Mouse (Mus musculus): ENCODE results near the gene Steap4.
A peak's percentile ranks its signal among the peaks of the same experiment; 100 is the strongest.
"Not testable (repeated sequence)": the region's sequence is repeated elsewhere in the genome, so short reads cannot be mapped to it uniquely, and the experiment has no call there.

Gene Steap4

DNA sequence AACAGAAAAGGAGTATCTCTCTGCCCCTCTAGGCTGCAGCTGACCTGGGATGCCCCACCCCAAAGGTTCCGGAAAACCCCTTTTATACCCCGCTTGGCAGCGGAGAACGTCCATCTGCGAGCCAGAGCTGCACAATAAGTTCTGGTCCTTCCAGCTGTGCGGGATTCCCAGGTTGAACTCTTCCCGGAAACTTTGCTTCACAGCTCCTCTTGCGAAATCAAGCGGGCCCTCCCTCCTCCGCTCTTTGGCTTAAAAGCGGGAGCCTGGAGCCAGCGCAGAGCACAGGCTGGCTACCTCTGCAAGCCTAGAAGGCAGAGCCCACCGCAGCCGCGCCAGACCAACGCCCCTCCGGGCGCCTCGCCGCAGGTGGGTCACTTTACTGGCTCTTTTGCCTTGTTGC lies at the start of gene Steap4:
Gene Steap4, plus strand, starts transcription at position 282 of the 400 bp plus-strand sequence.
- DNase-seq (ENCODE audit: low spot score in 2 of 2), result no peak

DNA sequence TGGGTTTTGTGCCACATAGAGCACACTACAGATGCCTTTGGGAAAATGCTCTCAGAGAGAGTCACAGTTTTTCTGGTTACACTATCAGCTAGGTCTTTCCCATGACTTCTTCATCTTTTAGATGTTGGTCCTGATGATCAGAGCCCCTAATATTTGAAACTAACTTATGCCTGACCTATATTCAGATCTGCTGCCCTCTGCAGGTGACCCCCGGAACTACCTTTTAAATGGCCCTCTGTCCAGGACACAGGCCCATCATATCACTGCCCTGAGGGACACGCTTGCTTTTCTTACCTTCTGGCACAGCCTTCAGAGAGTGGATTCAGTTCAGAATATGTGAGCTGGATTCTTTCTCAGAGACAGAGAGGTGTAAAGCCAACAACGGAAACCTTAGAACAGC lies 48.3 kb upstream of the Steap4 start:
- DNase-seq (ENCODE audit: low spot score in 2 of 2), result peak in 1 of 2 experiments; percentile 22

DNA sequence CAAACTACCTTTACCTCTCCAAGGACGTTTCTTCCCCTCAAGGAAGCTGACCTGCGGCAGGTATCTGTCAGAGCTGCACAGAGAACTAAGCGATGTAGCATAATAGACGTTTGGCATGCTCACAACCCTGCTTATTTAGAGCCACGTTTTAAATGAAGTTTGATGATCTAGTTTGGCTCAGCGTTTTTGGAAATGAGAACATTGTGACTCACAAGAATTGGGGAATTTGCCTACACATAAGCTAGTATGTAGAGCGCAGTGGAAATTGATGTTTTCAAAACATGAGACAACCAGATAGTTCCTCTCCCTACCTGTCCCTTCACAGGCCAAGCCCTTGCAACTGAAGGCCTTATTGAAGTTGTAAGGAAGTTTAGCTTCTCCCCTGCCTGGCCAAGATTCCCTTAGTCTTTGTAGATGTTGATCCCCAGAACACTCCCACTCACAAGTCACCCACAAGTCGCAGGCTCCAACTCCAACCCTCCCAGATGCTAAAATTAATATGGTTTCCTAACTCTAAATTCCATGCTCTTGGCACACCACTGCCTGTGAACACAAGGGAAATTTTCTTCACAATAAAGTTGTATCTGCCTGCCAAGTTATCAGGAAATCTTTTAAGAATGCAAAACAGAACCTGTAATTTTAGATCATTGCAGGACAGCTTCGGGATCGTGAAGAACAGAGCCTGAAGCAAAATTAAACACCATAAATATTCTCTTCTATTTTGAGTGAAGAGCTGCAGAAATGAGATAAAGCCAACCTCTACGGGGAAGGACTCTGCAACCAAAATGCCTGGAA lies 42.6 kb upstream of the Steap4 start:
- DNase-seq (ENCODE audit: low spot score in 2 of 2), result no peak

DNA sequence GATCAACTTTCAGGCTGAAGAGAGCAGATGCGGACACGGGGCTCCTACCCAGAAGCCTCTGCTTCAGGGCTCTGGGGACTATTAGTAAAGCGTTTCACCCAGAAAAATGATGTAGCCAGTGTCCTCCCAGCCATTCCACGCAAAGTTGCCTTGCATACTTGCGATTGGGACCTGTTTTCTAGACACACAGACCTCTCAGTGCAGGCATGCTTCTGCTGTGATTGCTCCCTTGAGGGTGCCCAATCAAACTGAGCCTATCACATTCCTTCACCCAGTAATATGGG lies 42.0 kb upstream of the Steap4 start:
- no peak for DNase-seq (ENCODE audit: low spot score in 2 of 2)

DNA sequence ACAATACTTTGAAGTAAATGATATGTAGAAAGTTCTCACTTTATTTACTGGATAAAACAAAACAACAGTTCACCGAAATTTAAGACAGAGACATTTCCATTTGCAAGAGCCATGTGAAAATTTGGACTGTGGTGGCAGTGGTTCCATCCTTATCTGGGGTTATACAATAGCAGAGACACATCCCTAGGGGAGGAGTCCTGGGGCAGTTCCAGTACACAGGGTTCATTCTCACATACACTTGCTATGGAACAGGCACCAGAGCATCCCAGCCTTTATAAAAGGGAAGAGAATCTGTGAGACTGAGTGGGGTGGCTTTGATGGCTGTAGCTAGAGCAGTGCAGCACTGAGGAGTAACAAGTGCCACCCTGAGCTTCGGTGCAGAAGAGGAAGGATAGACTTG lies 40.6 kb upstream of the Steap4 start:
- no peak for DNase-seq (ENCODE audit: low spot score in 2 of 2)

DNA sequence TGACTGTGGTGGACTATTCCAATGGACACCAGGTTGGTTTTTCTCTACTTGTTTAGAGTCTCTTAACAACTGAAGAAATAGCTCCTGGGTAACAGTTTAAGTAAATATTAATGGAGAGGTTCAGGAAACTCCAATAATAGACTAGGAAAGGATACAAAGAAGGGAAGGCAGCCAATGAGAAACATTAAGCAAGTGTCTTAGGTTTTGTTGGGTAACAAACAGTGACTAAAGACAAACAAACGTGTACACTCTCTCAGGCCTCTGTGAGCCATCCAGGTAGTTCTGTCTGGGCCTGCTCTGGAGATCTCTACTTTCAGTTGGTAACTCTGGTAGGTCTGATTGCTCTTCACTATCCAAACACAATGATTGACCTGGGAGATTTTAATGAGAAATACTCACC lies 37.5 kb upstream of the Steap4 start:
- no peak for DNase-seq (ENCODE audit: low spot score in 2 of 2)

DNA sequence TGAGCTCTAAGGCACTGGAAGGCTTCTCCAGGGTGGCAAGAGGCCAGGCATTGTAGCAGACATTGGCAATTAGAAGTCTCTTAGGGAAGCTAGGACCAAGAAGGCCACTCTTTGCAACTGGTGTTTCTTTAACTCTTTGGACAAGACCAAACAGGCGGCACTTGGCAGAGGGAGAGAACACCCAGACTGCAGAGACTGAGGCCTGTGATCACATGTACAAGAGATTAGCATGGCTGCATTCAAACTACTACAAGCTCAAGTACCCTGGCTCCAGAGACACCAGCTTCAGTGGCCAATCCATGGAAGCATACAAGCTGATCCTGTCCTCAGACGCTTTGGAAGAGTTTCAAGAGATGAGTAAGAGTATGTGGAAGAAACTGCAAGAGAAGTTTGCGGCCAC lies 36.6 kb upstream of the Steap4 start:
- DNase-seq (ENCODE audit: low spot score in 2 of 2), result no peak

DNA sequence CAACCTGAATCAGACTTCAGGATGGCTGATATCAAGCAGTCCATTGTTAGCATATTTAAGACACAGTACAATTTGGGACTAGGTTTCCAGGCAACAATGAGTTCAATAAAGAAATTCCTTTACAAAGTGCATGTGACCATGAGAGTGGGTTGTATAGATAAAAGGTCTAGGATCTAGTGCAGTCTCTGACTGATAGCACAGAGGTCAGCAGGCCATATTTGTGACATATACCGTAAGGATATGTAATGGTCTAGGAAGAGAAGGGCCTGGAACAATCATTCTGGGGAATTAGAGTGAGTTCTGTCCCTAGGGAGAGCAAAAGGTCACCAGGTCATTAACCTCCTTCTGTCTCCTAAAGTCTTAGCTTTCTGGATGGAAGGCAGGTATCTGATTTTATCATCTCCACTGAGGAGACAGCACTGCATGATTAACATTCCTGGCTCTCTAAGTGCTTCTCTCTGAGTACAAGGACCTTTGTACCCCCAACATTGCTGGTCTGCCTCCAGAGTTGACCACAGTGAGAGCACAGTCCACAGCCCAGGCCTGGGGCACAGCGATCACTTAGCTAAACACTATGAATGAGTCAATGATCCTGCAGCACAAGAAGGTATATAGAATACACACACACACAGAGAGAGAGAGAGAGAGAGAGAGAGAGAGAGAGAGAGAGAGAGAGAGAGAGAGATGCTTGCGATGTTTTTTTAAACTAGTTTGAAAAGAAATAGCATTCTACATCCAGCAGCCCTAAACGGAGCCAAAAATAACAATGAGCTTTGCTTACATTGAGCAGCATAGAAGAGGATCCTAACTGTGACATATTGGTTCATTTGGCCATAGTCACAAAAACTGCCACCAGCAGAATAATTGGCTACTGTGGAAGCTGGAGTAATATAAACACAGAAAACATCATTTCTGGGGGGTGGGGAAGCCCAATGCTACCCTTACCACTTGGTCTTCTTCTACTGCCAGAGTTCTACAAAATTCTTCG lies 27.7 kb upstream of the Steap4 start:
- no peak for DNase-seq (ENCODE audit: low spot score in 2 of 2)

DNA sequence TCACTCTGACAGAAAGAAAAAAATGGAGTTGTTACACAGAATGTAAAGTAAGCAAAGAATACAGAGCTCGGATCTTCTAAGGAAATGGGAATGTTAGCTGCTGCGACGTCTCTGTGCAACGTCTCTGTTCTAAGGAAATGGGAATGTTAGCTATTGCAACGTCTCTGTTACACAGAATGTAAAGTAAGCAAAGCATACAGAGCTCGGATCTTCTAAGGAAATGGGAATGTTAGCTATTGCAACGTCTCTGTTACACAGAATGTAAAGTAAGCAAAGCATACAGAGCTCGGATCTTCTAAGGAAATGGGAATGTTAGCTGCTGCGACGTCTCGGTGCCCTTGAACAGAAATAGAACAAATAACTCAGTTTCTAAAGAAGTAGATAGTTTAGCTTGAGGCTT lies 26.8 kb upstream of the Steap4 start:
- DNase-seq (ENCODE audit: low spot score in 2 of 2), result not testable (repeated sequence)

DNA sequence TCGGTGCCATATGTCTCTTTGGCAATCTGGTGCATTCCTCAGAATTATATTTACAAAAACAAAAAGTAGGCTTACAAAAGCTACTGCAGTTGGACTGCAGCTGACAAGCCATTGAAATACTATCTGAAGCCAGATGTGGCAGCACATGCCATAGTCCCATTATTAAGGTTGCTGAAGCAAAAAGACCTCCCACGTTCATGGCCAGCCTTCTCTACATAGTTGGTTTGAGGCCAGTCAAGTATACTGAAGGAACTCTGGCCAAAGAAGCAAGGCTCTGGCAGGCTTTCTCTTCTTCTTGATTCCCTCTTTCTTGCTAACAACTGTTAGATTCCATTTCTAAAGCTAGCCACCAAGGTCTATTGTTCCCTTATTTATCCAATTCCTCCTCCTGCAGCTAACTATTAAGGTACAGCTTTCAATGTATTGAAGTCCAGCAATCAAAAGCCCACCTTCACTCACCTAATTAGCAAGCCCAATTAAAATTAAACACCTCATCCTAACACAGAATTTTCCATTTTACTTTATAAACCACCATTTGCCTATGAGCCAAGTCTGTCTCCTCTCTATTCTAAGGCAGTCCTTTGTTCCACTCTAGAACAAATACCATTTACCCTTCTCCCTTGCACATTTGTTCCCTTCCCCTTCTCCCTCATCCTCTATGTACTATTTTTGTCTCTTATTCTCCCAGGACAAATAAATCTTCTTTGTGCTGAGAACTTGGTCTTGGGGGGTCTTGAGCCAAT lies 26.2 kb upstream of the Steap4 start:
- no peak for DNase-seq (ENCODE audit: low spot score in 2 of 2)

DNA sequence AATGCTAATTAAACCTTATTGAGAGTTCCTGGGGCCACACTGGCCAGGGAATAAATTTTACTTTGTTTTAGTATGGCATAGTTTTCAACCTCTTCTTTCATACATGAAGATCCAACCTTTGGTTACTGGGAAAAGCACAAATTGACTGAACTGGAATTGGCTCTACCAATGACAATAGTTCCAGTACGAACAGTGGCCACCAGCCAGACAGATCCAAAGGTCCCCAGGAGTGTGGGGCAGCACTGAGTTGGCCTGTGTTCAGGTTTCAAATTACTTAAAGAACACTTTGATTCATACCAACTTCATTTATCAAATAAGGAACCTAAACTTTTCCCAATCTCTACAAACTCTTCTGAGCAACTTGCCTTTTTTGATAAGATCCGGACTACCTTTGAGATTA lies 5.4 kb upstream of the Steap4 start:
- no peak for DNase-seq (ENCODE audit: low spot score in 2 of 2)

DNA sequence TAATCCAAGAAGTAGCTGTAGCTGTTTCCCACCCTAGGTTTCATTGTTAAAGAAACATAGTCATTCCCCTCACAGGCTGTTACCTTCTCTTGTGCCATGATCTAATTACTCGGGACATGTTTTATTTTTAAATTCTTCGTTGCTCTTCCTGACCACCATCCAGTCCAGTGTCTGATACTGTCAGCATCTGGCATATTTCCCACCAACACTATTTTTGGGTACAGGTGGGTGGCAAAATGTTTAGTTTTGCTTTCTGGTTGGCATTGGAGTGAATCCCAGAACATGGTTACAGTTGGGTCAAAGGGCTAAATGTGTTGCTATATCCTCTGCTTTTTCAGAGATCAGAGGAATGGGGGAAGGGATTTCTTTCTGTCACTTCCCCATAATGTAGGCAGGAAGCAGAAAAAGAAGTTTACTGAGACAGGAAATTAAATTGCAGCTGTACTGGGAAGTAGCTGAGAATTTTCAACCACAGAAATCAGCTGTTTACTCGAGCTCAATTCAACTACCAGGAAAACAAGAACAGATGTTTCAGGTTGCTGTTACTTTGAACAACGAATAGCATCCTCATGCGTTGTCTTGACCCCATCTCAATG lies 4.8 kb upstream of the Steap4 start:
- DNase-seq (ENCODE audit: low spot score in 2 of 2), result no peak

DNA sequence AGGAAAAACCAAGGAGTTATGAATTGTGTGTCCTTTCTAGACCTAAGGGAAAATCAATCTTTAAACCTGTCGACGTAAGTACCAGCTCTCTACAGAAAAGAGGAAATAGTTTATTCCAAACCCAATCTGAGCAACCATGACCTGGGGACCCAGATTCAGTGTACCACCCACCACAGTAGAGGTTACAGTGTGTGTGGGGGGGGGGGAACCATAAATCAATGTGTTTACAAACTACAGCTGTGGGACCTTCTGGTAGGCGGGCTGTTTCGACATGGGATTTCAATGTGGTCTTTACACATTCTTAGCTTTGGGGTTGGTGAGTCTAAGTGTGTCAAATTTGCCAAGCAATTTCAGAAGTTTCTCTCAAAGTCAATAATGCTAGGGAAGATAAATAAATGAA lies 2.2 kb upstream of the Steap4 start:
- no peak for DNase-seq (ENCODE audit: low spot score in 2 of 2)

DNA sequence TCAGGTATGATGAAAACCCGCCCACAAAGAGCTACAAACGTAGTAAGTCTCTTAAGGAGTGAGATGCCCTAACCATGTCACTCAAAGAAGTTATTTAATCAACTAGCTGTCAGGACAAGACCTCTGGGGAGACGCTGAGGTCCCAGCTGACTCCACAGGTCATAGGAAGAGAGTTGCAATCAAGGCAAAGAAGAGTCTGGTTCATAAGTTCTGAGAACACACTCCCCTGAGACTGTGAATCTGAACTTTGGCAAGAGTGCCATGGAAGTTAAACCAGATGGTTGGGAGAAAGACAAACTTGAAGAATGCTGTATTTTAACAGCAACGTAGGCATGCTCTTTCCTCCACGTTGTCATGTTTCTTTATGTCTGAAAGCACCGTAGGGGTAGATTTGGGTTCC lies 971 bp upstream of the Steap4 start:
- DNase-seq (ENCODE audit: low spot score in 2 of 2), result no peak

DNA sequence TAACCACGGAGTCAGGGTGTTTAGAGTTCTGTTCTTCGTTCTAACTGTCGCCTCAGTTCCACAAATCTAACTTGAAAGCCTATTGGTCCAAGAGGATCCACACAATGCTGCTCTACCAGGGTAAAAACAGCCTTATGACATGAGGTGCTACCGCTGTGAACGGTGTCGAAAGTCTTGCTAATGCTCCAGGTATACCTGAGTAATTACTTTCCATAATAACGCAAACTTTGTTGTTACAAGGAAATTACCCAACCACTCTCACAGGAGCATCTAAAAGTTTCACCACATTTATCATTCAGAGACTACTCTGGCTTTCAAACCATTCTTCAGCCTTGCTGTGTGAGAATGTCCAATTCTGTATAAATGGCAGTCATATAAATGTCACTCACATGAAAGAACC lies 856 bp downstream of the Steap4 start:
- DNase-seq (ENCODE audit: low spot score in 2 of 2), result no peak

DNA sequence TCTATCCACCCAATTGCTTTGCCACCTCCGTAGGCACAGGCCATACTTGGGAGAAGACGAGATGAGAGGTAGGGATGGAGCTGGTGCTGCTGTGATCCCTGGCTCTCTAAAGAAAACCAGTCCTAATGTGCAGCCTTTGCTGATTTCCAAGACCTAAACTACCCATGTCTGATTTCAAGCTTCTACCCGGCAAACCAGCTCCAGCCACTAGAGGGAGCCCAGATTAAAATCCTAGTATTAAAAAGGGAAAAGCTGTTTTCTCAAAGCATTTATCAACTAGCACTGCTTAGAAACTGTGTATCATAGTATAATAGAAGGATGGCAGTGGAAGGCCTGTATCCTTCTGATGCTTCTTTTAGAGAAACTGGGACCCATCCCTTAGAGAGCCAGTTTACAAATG lies 5.0 kb downstream of the Steap4 start:
- peak in 1 of 2 experiments; percentile 39 for DNase-seq (ENCODE audit: low spot score in 2 of 2)

DNA sequence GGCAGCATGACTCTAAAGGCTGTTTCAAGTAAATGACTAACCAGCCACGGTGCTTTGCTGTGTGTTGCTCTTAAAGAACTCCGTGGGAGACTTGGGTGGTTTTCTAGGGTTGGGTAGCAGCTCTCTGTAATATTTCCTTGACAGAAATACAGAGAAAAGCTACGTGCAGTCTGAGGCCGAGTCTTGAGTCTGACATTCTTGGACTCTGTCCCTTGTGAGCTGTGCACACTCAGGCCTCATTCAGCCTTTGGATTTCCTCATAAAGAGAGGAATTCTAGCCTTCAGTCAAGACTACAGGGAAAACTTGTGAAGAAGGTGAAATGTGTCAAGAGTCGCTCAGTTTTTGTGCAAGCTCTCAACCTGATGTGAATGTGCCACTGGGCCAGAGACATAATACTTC lies 7.9 kb downstream of the Steap4 start:
- no peak for DNase-seq (ENCODE audit: low spot score in 2 of 2)

DNA sequence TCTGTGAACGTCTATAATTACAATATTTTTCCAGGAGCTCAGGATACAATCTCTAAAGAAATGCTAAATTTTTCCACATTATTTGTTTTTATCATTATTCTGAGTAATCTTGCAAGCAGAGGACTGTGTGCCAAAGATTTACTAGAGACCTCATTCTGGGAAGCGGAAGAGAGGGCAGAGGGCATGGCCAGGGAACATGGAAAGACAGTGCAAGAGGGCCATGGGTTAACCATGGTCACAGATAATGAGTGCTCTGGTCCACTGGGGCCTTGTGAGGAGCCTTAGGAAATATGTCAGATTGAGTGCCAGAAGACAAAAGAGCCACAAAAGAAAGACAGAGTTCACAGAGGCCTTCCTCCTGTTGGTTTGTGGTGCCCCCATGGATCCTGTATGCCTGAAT lies 12.0 kb downstream of the Steap4 start:
- DNase-seq (ENCODE audit: low spot score in 2 of 2), result no peak

DNA sequence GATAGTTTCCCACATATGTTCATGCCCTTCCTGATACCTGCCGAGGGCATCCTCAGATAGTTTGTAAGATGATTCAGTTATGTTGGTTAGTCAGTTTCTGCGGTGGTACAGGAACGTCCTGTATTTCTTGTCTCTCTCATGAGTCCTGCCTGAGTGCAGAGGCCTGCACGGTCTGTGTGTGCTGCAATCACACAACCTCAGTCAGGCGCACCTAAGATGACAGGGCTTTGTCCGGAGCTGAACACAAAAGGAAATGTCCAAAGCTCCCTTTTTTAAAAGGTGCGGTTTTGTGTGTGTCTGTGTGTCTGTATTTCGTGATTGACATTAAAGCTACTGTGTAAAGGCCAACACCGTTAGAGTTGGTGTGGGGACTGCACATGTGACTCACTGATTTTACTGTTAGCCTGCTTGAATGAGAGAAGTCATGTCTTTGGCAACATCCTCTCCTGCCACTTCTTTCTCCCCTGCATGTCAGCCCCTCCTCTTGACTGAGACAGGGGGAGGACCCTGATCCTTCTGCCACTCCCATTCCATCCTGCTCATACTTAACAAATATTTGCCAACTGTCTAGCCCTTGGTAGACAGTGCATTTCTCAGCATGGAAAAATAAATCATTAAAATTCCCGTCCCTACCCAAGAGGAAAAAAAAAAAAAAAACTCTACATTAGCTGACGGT lies 14.4 kb downstream of the Steap4 start:
- no peak for DNase-seq (ENCODE audit: low spot score in 2 of 2)

DNA sequence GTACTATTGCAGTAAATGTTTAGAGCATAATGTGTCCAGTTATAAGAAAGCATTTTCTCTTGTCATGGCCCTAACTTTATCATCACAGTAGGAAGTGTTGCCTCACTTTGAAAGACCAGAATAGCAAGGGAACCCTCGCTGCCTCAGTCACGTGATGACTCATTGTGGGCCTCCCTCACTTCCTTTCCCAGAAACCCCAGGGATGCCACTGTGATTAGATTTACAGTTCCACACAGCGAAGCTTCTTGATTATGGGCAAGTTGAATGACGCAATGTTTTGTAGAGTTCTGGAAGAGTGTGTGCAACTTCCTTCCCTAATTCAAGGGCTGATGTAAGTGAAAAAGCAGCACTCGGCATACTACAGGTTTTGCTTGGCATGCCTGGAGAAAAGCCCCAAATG lies 20.3 kb downstream of the Steap4 start:
- DNase-seq (ENCODE audit: low spot score in 2 of 2), result no peak

DNA sequence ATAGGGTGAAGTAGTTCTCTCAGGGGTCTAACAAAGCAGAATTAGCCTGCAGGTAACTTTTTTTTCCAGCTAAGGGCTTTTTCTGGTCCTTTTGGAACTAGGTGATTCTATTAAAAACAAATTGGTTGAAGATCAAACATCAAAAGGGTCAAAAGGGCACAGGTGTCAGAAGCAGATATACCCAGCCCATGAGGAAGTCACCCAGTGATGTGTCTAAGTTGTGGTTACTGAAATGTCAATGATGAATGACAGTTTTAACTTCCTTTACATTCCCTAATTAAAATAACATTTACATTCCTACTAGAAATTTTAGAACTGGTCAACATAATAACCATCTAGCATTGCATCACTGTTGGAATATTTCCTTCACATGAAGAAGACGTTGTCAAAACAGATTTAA lies 27.7 kb downstream of the Steap4 start:
- DNase-seq (ENCODE audit: low spot score in 2 of 2), result no peak
